Comparison of ENCODE assay signal across 17 mouse cellular contexts in the genomic region with DNA sequence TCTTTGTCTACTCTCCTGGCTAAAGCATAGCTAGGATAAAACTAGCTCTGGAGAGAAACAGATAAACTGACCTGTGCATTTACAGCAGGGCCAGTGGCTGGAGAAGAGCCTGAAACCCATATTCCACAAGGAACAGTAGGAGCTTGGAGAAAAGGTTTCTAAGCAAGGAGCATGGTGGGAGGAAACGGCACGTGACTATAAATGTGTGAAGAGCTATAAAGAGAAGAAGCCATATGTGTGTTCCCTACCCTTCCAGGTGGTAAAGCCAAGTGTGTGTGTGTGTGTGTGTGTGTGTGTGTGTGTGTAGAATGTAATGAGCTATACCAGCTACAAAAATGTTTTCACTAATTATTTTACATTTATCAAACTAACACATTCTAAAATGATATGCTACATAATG. TPM values are rescaled to one million over a fixed set of nuclear protein-coding genes. Genes with fewer than 3 reads are reported as not detected.
"Had no signal": no experiment of that assay in that cellular context is flagged by ENCODE, and none has a peak within 500 bp of the region (broad histone marks: within the 10 kb centered on the region; RNA-seq: fewer than 3 reads in every experiment).

No protein-coding gene starts in this region.

- H3K27ac ChIP-seq: intestine, embryonic 15.5 days; limb, embryonic 12.5 days; liver, embryonic 13.5 days; lung, embryonic 15.5 days; macrophage; midbrain, embryonic 15.5 days; neural tube, embryonic 12.5 days; stomach, embryonic 15.5 days had no signal

- DNase-seq: kidney, adult 18-20 months; kidney, postnatal 14 days; liver; liver, embryonic 13.5 days; liver, postnatal 0 days; lung, postnatal 14 days; thymus, postnatal 4 days had no signal

- H3K4me3 ChIP-seq: intestine, embryonic 15.5 days; limb, embryonic 12.5 days; liver, embryonic 13.5 days; lung, embryonic 15.5 days; megakaryocyte, embryonic 14.5 days; midbrain, embryonic 15.5 days; neural tube, embryonic 12.5 days; stomach, embryonic 15.5 days had no signal

RNA-seq across cellular contexts. Expression of a gene that starts 35.4 kb away (rescaled TPM):
- total RNA-seq: monocyte, adult 5-6 weeks; neutrophil, adult 5-6 weeks had no signal
